Mouse (Mus musculus) C2C12 (cell line): ENCODE measurements around the gene Klf1. TPM values are rescaled to one million over a fixed set of nuclear protein-coding genes. Genes with fewer than 3 reads are reported as not detected.
"Not testable (repeated sequence)": the region's sequence is repeated elsewhere in the genome, so short reads cannot be mapped to it uniquely, and the experiment has no call there.

Source experiments
- H3K27me3 ChIP-seq: one replicate; pipeline ENCODE4 v1.6.1; 2011; ENCODE audit not compliant: control insufficient read depth, insufficient read depth, insufficient read length
- H3K36me3 ChIP-seq: one replicate; pipeline ENCODE4 v1.6.1; 2011; ENCODE audit not compliant: control insufficient read depth, insufficient read depth
- H3K4me3 ChIP-seq: one replicate; pipeline ENCODE4 v1.5.1; 2011; ENCODE audit warnings: mild to moderate bottlenecking, control low read depth; ENCODE audit not compliant: poor library complexity, insufficient read depth, severe bottlenecking
- H3K79me2 ChIP-seq: one replicate; pipeline ENCODE4 v1.6.1; 2011; ENCODE audit not compliant: control insufficient read depth, insufficient read depth
- H3K79me3 ChIP-seq: one replicate; pipeline ENCODE4 v1.6.1; 2011; ENCODE audit warnings: low read depth, control low read depth
- H3ac ChIP-seq: one replicate; pipeline ENCODE3; 2011; ENCODE audit warnings: low read depth; ENCODE audit not compliant: control insufficient read depth, insufficient read length
- CEBPB ChIP-seq: IDR thresholded peaks from one replicate; pipeline ENCODE4 v1.6.1; 2011; ENCODE audit warnings: low read depth, mild to moderate bottlenecking, control low read depth, moderate library complexity
- CTCF ChIP-seq: IDR thresholded peaks from one replicate; pipeline ENCODE4 v1.5.1; 2011; ENCODE audit not compliant: control insufficient read depth, insufficient read depth, insufficient read length
- FOSL1 ChIP-seq: IDR thresholded peaks from one replicate; pipeline ENCODE4 v1.8.0; 2011; ENCODE audit warnings: mild to moderate bottlenecking, low read length; ENCODE audit not compliant: poor library complexity, insufficient read depth, severe bottlenecking
- MAX ChIP-seq: IDR thresholded peaks from one replicate; pipeline ENCODE4 v1.6.1; 2011; ENCODE audit warnings: mild to moderate bottlenecking, control low read depth
- MYOD1 ChIP-seq: IDR thresholded peaks from one replicate; pipeline ENCODE4 v1.6.1; 2011; ENCODE audit warnings: low read depth; ENCODE audit not compliant: control insufficient read depth, insufficient read length
- MYOG ChIP-seq: IDR thresholded peaks from one replicate; pipeline ENCODE4 v1.6.1; 2011; ENCODE audit not compliant: control insufficient read depth, insufficient read length; ENCODE audit errors: extremely low read depth
- USF1 ChIP-seq: IDR thresholded peaks from one replicate; pipeline ENCODE4 v1.6.1; 2011; ENCODE audit warnings: low read depth, mild to moderate bottlenecking, control low read depth, moderate library complexity
- polyA plus RNA-seq: library from polyadenylated mRNA; unstranded; fragments of >200 nt; fragmentation: generic; extraction: Trizol; gene quantifications from one replicate; pipeline ENCODE4 v1.2.1, GENCODE M21; 2012; ENCODE audit warnings: missing spikeins

Gene Klf1
- polyA plus RNA-seq, 1 experiment, result 0.09 TPM

GRCm38 (mm10) chr8:84904351-84904750, 2.6 kb downstream of the Klf1 start:
- Histone ChIP-seq H3K79me3 (no peaks in the 10 kb centered on the region), H3K27me3 (peaks cover 5% of the 10 kb centered on the region), H3K36me3 (no peaks in the 10 kb centered on the region), H3ac (no peak overlapping the region), H3K79me2 (no peaks in the 10 kb centered on the region), H3K4me3 (no peak overlapping the region)
- TF ChIP-seq MAX (no peak), CTCF (no peak), MYOG (no peak), USF1 (no peak), FOSL1 (no peak)

- no peak overlapping the region for H3K4me3 ChIP-seq
- TF ChIP-seq CTCF (no peak), MYOD1 (no peak), USF1 (no peak), CEBPB (no peak), MAX (no peak), MYOG (no peak), FOSL1 (no peak)
- no peaks in the 10 kb centered on the region for H3K36me3 ChIP-seq
- H3K79me2 ChIP-seq, result no peaks in the 10 kb centered on the region
- H3K79me3 ChIP-seq, result no peaks in the 10 kb centered on the region
- no peaks in the 10 kb centered on the region for H3K27me3 ChIP-seq
- H3ac ChIP-seq, result no peak overlapping the region
These were observed 5.3 kb downstream of the Klf1 start for GRCm38 (mm10) chr8:84907037-84907436.

DNA sequence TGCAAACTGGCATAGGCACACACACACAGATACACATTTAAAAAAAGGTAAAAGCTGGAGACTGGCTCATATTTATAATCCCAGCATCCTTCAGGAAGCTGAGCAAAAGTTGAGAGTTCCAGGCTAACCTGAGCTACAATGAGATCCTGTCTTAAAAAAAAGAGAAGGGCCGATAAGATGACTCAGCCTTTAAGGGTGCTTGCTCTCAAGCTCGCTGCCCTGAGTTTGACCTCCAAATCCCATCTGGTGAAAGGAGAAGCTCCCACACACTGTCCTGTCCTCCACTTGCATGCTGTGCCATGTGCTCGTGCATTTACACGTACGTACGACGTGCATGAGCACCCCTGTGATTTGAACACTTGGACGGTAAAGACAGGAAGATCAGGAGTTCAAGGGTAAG, 5.8 kb downstream of the Klf1 start:
- no peaks in the 10 kb centered on the region for H3K79me2 ChIP-seq
- no peak overlapping the region for H3ac ChIP-seq
- TF ChIP-seq MYOD1 (no peak), MYOG (no peak), USF1 (no peak), MAX (no peak), CTCF (no peak), CEBPB (no peak), FOSL1 (no peak)
- no peaks in the 10 kb centered on the region for H3K36me3 ChIP-seq
- no peaks in the 10 kb centered on the region for H3K27me3 ChIP-seq
- H3K4me3 ChIP-seq, result no peak overlapping the region
- H3K79me3 ChIP-seq, result no peaks in the 10 kb centered on the region

DNA sequence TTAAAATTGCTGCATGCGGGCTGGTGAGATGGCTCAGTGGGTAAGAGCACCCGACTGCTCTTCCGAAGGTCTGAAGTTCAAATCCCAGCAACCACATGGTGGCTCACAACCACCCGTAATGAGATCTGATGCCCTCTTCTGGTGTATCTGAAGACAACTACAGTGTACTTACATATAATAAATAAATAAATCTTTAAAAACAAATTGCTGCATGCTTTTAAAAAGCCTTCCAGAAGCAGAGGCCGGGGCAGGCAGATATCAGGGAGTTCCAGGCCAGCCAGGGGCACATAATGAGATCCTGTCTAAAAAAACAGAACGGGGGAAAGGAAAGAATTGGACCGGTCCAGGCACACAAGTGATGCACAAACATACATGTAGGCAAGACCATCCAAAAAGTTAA, 6.3 kb downstream of the Klf1 start:
- not testable (repeated sequence) for H3ac ChIP-seq, H3K27me3 ChIP-seq

DNA sequence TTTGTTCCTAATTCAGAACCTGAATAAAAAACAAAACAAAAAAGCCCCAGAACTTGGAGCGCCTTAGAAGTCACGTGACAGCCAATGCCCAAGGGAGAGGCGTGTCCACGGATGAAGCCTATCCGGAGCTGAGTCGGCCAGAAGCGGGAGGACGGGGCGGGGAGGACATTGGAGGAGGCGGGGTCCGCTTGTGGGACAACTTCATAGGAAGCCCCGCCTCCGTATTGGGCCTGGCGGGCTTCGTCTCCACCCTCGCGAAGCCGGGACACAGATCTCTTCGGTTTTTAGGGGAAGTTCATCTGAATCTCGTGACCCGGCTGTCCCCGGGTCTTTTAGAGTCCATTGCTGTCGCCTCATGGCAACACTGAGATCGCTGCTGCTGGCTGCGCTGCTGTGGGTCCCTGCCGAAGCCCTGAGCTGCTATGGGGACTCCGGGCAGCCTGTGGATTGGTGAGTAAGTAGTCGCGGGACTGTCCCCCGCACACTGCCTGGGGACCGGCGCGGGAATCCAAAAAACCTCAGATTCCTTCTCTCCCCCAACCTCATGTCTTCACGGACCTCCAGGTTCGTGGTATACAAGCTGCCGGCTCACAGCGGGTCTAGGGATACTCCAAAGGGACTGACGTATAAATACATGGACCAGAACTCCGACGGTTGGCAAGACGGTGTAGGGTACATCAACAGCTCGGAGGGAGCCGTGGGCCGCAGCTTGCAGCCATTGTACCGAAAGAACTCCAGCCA, 6.9 kb downstream of the Klf1 start, which contains the start of gene Dnase2a:
TSS of gene Dnase2a (plus strand) at position 140 of the 741 bp plus-strand sequence.
- TF ChIP-seq MYOD1 (no peak), FOSL1 (no peak), CEBPB (no peak), MYOG (no peak), CTCF (no peak), USF1 (peak; percentile 94), MAX (peak; percentile 41)
- Histone ChIP-seq H3K27me3 (no peaks in the 10 kb centered on the region), H3K79me2 (no peaks in the 10 kb centered on the region), H3ac (peak within 1 kb of the TSS; percentile 66), H3K36me3 (no peaks in the 10 kb centered on the region), H3K79me3 (no peaks in the 10 kb centered on the region), H3K4me3 (peak within 1 kb of the TSS; percentile 31)

More for the DNA sequence above, 6.3 kb downstream of the Klf1 start:
- not testable (repeated sequence) for H3K79me2 ChIP-seq, H3K79me3 ChIP-seq, H3K36me3 ChIP-seq
- peak overlapping the region; percentile 31 for H3K4me3 ChIP-seq

DNA sequence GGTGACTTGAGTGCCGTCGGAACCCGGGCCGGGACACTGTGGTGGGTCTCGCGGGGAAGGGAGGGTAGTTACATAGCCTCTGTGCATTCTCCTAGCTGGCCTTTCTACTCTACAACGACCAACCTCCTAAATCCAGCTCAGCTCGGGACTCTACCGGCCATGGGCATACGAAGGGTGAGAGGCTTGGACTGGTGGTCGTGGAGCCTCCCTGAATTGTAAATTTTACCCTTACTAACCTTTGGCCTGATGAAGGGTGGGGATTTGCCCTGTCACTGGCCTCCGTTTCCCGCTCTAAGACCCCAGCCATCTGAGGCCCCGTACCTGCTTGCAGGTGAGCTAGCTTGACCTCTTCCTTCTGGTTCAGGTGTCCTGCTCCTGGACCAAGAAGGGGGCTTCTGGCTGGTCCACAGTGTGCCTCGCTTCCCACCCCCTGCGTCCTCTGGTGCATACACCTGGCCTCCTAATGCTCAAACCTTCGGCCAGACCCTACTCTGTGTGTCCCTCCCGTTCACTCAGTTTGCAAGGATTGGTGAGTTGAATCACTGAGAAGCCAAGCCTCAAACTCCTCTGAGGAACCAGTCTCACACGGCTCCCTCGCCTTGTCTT, 7.5 kb downstream of the Klf1 start:
- Histone ChIP-seq H3K36me3 (no peaks in the 10 kb centered on the region), H3K79me3 (no peaks in the 10 kb centered on the region), H3K27me3 (no peaks in the 10 kb centered on the region), H3K79me2 (no peaks in the 10 kb centered on the region), H3K4me3 (peak overlapping the region; percentile 31), H3ac (no peak overlapping the region)
- TF ChIP-seq MAX (no peak), USF1 (no peak), MYOG (no peak), CEBPB (no peak), MYOD1 (no peak), FOSL1 (no peak), CTCF (no peak)
